Mouse (Mus musculus): ENCODE measurements around the gene Acap1.
"Not testable (repeated sequence)": the region's sequence is repeated elsewhere in the genome, so short reads cannot be mapped to it uniquely, and the experiment has no call there.

Gene Acap1

GRCm38 (mm10) chr11:69895291-69895690, at the start of gene Acap1:
Gene Acap1 (minus strand): TSS chr11:69895539.
- no peak for DNase-seq (ENCODE audit: low read depth, low spot score)

- DNase-seq (ENCODE audit: low read depth, low spot score) = no peak
Observed at GRCm38 (mm10) chr11:69940962-69941361, 45.6 kb upstream of the Acap1 start.

GRCm38 (mm10) chr11:69939731-69940130, 44.4 kb upstream of the Acap1 start:
- no peak for DNase-seq (ENCODE audit: low read depth, low spot score)

- DNase-seq (ENCODE audit: low read depth, low spot score) = no peak
Observed at GRCm38 (mm10) chr11:69939181-69939580, 43.8 kb upstream of the Acap1 start.

GRCm38 (mm10) chr11:69938401-69938979, 43.2 kb upstream of the Acap1 start:
- DNase-seq (ENCODE audit: low read depth, low spot score) = no peak

- DNase-seq (ENCODE audit: low read depth, low spot score) = no peak
Observed at GRCm38 (mm10) chr11:69937834-69938233, 42.5 kb upstream of the Acap1 start.

GRCm38 (mm10) chr11:69937385-69937784, 42.0 kb upstream of the Acap1 start:
- no peak for DNase-seq (ENCODE audit: low read depth, low spot score)

GRCm38 (mm10) chr11:69936714-69937347, 41.5 kb upstream of the Acap1 start:
- no peak for DNase-seq (ENCODE audit: low read depth, low spot score)

- no peak for DNase-seq (ENCODE audit: low read depth, low spot score)
Observed at GRCm38 (mm10) chr11:69936156-69936555, 40.8 kb upstream of the Acap1 start.

GRCm38 (mm10) chr11:69935137-69935879, 40.0 kb upstream of the Acap1 start, which contains the start of gene Ybx2:
Gene Ybx2 (plus strand): TSS chr11:69935796.
- DNase-seq (ENCODE audit: low read depth, low spot score) = peak; percentile 85

GRCm38 (mm10) chr11:69934681-69935080, 39.3 kb upstream of the Acap1 start:
- no peak for DNase-seq (ENCODE audit: low read depth, low spot score)

GRCm38 (mm10) chr11:69934169-69934568, 38.8 kb upstream of the Acap1 start:
- DNase-seq (ENCODE audit: low read depth, low spot score) = no peak

GRCm38 (mm10) chr11:69933066-69933465, 37.7 kb upstream of the Acap1 start:
- no peak for DNase-seq (ENCODE audit: low read depth, low spot score)

- no peak for DNase-seq (ENCODE audit: low read depth, low spot score)
Observed at GRCm38 (mm10) chr11:69932254-69932653, 36.9 kb upstream of the Acap1 start.

- DNase-seq (ENCODE audit: low read depth, low spot score) = no peak
Observed at GRCm38 (mm10) chr11:69931769-69932168, 36.4 kb upstream of the Acap1 start.

- DNase-seq (ENCODE audit: low read depth, low spot score) = no peak
Observed at GRCm38 (mm10) chr11:69930967-69931537, 35.7 kb upstream of the Acap1 start.

- DNase-seq (ENCODE audit: low read depth, low spot score) = not testable (repeated sequence)
Observed at GRCm38 (mm10) chr11:69930176-69930575, 34.8 kb upstream of the Acap1 start.

- DNase-seq (ENCODE audit: low read depth, low spot score) = no peak
Observed at GRCm38 (mm10) chr11:69929712-69930111, 34.4 kb upstream of the Acap1 start.

GRCm38 (mm10) chr11:69927501-69927900, 32.2 kb upstream of the Acap1 start:
- DNase-seq (ENCODE audit: low read depth, low spot score) = no peak

GRCm38 (mm10) chr11:69922796-69923195, 27.5 kb upstream of the Acap1 start:
- no peak for DNase-seq (ENCODE audit: low read depth, low spot score)

- no peak for DNase-seq (ENCODE audit: low read depth, low spot score)
Observed at GRCm38 (mm10) chr11:69922012-69922756, 26.8 kb upstream of the Acap1 start.

All from brain, embryonic 18.5 days (tissue).